Mouse (Mus musculus): ENCODE measurements around the gene Myo1e.

The Myo1e gene

GRCm38 (mm10) chr9:70359402-70360131, 152.4 kb downstream of the Myo1e start:
- no peak for DNase-seq (ENCODE audit: low spot score)

- no peak for DNase-seq (ENCODE audit: low spot score)
Measured at GRCm38 (mm10) chr9:70364741-70365140, 157.6 kb downstream of the Myo1e start.

GRCm38 (mm10) chr9:70365915-70366314, 158.8 kb downstream of the Myo1e start:
- DNase-seq (ENCODE audit: low spot score): no peak

GRCm38 (mm10) chr9:70366898-70367297, 159.7 kb downstream of the Myo1e start:
- DNase-seq (ENCODE audit: low spot score): no peak

- DNase-seq (ENCODE audit: low spot score): no peak
Measured at GRCm38 (mm10) chr9:70371638-70372037, 164.5 kb downstream of the Myo1e start.

GRCm38 (mm10) chr9:70379502-70380467, 172.6 kb downstream of the Myo1e start:
- DNase-seq (ENCODE audit: low spot score): no peak

GRCm38 (mm10) chr9:70382091-70382490, 174.9 kb downstream of the Myo1e start:
- no peak for DNase-seq (ENCODE audit: low spot score)

- no peak for DNase-seq (ENCODE audit: low spot score)
Measured at GRCm38 (mm10) chr9:70383750-70384149, 176.6 kb downstream of the Myo1e start.

GRCm38 (mm10) chr9:70384494-70384893, 177.3 kb downstream of the Myo1e start:
- no peak for DNase-seq (ENCODE audit: low spot score)

GRCm38 (mm10) chr9:70384958-70385728, 178.0 kb downstream of the Myo1e start:
- no peak for DNase-seq (ENCODE audit: low spot score)

- no peak for DNase-seq (ENCODE audit: low spot score)
Measured at GRCm38 (mm10) chr9:70387410-70388119, 180.4 kb downstream of the Myo1e start.

GRCm38 (mm10) chr9:70389548-70389947, 182.4 kb downstream of the Myo1e start:
- no peak for DNase-seq (ENCODE audit: low spot score)

- no peak for DNase-seq (ENCODE audit: low spot score)
Measured at GRCm38 (mm10) chr9:70391042-70391441, 183.9 kb downstream of the Myo1e start.

GRCm38 (mm10) chr9:70391660-70392562, 184.8 kb downstream of the Myo1e start:
- DNase-seq (ENCODE audit: low spot score): no peak

GRCm38 (mm10) chr9:70392563-70392907, 185.4 kb downstream of the Myo1e start:
- DNase-seq (ENCODE audit: low spot score): peak; percentile 65

GRCm38 (mm10) chr9:70395617-70396016, 188.5 kb downstream of the Myo1e start:
- DNase-seq (ENCODE audit: low spot score): no peak

GRCm38 (mm10) chr9:70396083-70396482, 188.9 kb downstream of the Myo1e start:
- no peak for DNase-seq (ENCODE audit: low spot score)

- no peak for DNase-seq (ENCODE audit: low spot score)
Measured at GRCm38 (mm10) chr9:70401937-70402539, 194.9 kb downstream of the Myo1e start.

- no peak for DNase-seq (ENCODE audit: low spot score)
Measured at GRCm38 (mm10) chr9:70406596-70406995, 199.4 kb downstream of the Myo1e start.

GRCm38 (mm10) chr9:70408791-70409190, 201.6 kb downstream of the Myo1e start:
- no peak for DNase-seq (ENCODE audit: low spot score)

All from layer of hippocampus, adult 9-10 months (tissue).